Mouse (Mus musculus) heart, adult 2 months (tissue): ENCODE measurements at regions not wholly inside any gene's neighbourhood (a gene's known extent, or its start where the extent isn't known, plus 50 kb on each side); places are given as distances from the start of the nearest gene placed in this dataset.

Experiments
- DNase-seq, 2 experiments: peaks; one replicate each; pipeline ENCODE4 v3.0.0; 2021
- H3K27ac ChIP-seq: fragments of 200-600 bp; 2 replicates; pipeline ENCODE4 v1.8.1; 2022
- H3K27me3 ChIP-seq: fragments of 200-500 bp; 2 replicates; pipeline ENCODE4 v1.6.1; 2012; ENCODE audit warnings: mild to moderate bottlenecking, low read length, inconsistent platforms, mixed read lengths; ENCODE audit not compliant: control insufficient read depth, insufficient read depth
- H3K36me3 ChIP-seq: fragments of 200-500 bp; 2 replicates; pipeline ENCODE4 v1.6.1; 2012; ENCODE audit warnings: low read length, inconsistent platforms; ENCODE audit not compliant: control insufficient read depth, insufficient read depth
- H3K4me1 ChIP-seq: fragments of 200-500 bp; 2 replicates; pipeline ENCODE4 v1.6.1; 2011; ENCODE audit warnings: low read length; ENCODE audit not compliant: control insufficient read depth, insufficient read depth
- H3K4me3 ChIP-seq: fragments of 200-600 bp; 2 replicates; pipeline ENCODE4 v1.8.1; 2022
- H3K79me2 ChIP-seq: fragments of 200-500 bp; replicated peaks from 2 replicates; pipeline ENCODE4 v1.6.1; 2012; ENCODE audit warnings: mild to moderate bottlenecking, inconsistent platforms, low read length, moderate library complexity, mixed read lengths; ENCODE audit not compliant: control insufficient read depth, insufficient read depth
- H3K9ac ChIP-seq: fragments of 200-500 bp; 2 replicates; pipeline ENCODE4 v1.6.1; 2012; ENCODE audit warnings: low read depth, mild to moderate bottlenecking, control low read depth, inconsistent platforms, low read length, mixed read lengths
- CTCF ChIP-seq: fragments of 200-600 bp; IDR thresholded peaks from 2 replicates; pipeline ENCODE4 v1.8.1; 2022; ENCODE audit warnings: antibody characterized with exemption, mild to moderate bottlenecking, moderate library complexity
- EP300 ChIP-seq: fragments of 200-500 bp; IDR thresholded peaks from 2 replicates; pipeline ENCODE4 v1.6.1; 2011; ENCODE audit warnings: low read depth, low read length, control low read depth; ENCODE audit not compliant: insufficient read depth
- POLR2A ChIP-seq: fragments of 200-500 bp; IDR thresholded peaks from 2 replicates; pipeline ENCODE4 v1.6.1; 2011; ENCODE audit warnings: mild to moderate bottlenecking, low read depth, low read length, control low read depth; ENCODE audit not compliant: insufficient read depth
- WGBS: fragments of 180-500 bp; shearing (Covaris S2); methylation state at CpG from one replicate; pipeline ENCODE4 v1.1.7; 2018; 5-methylcytosine and 5-hydroxymethylcytosine counted together
- intact Hi-C: fragments of 180-260 bp; cut with DNase I; formaldehyde crosslinking; loops from one replicate; pipeline ENCODE4 v1.15.1; 2025

GRCm38 (mm10) chr8:112189698-112190097 is 174.9 kb upstream of the Gm6793 start:
- intact Hi-C loops = no loop called here
- no peaks in the 10 kb centered on the region for H3K4me1 ChIP-seq
- no peak overlapping the region for H3K27ac ChIP-seq
- no peaks in the 10 kb centered on the region for H3K79me2 ChIP-seq
- H3K36me3 ChIP-seq = no peaks in the 10 kb centered on the region
- no peaks in the 10 kb centered on the region for H3K27me3 ChIP-seq
- WGBS = 16% methylated on average over 2 of the region's 2 CpGs
- TF ChIP-seq CTCF (no peak), EP300 (no peak), POLR2A (no peak)
- H3K4me3 ChIP-seq = no peak overlapping the region
- H3K9ac ChIP-seq = no peak overlapping the region
- DNase-seq = no peak

GRCm38 (mm10) chr8:112170184-112170583 is 155.3 kb upstream of the Gm6793 start:
- 100% methylated on average over 1 of the region's 1 CpGs for WGBS
- H3K9ac ChIP-seq = no peak overlapping the region
- no peak overlapping the region for H3K27ac ChIP-seq

DNA sequence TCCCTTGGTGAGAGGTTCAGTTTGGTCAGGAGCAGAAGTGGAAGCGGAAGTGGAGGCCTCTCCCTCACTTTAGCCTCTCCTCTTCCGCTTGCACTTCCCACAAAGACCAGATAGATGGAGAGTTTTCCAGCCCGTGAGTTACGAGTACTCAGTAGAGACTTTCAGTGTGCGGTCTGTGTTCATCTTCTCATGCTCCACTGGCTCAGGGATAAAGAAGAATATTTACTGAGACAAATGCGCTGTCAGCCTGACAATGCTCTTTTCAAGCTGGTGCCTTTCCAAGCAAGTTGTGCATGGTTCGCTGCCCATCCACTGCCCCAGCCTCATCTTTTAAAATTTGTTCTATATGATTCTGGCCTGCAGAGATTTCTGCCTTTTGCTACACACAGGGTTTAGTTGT is 141.8 kb upstream of the Gm6793 start:
- H3K4me1 ChIP-seq = no peaks in the 10 kb centered on the region
- 82% methylated on average over 7 of the region's 7 CpGs for WGBS
- H3K36me3 ChIP-seq = no peaks in the 10 kb centered on the region
- TF ChIP-seq POLR2A (no peak), CTCF (no peak), EP300 (no peak)
- H3K4me3 ChIP-seq = no peak overlapping the region
- no peaks in the 10 kb centered on the region for H3K27me3 ChIP-seq
- no peak overlapping the region for H3K9ac ChIP-seq
- DNase-seq = no peak
- intact Hi-C loops = no loop called here
- H3K27ac ChIP-seq = no peak overlapping the region
- H3K79me2 ChIP-seq = no peaks in the 10 kb centered on the region

More at GRCm38 (mm10) chr8:112170184-112170583, 155.3 kb upstream of the Gm6793 start:
- no peak overlapping the region for H3K4me3 ChIP-seq
- TF ChIP-seq CTCF (peak; percentile 24; the same call in 1 of the 2 replicates), EP300 (no peak)
- no peaks in the 10 kb centered on the region for H3K27me3 ChIP-seq
- H3K36me3 ChIP-seq = no peaks in the 10 kb centered on the region
- intact Hi-C loops = no loop called here
- no peaks in the 10 kb centered on the region for H3K79me2 ChIP-seq
- H3K4me1 ChIP-seq = no peaks in the 10 kb centered on the region
- DNase-seq = no peak

- TF ChIP-seq POLR2A (no peak), CTCF (no peak), EP300 (no peak)
- Histone ChIP-seq H3K36me3 (no peaks in the 10 kb centered on the region), H3K4me3 (no peak overlapping the region), H3K79me2 (no peaks in the 10 kb centered on the region), H3K9ac (no peak overlapping the region), H3K4me1 (no peaks in the 10 kb centered on the region), H3K27me3 (no peaks in the 10 kb centered on the region), H3K27ac (no peak overlapping the region)
- 40% methylated on average over 5 of the region's 5 CpGs for WGBS
- DNase-seq = no peak
- intact Hi-C loops = no loop called here
These were observed 124.1 kb upstream of the Gm6793 start for GRCm38 (mm10) chr8:112138924-112139323.

GRCm38 (mm10) chr8:112130196-112130595 is 115.4 kb upstream of the Gm6793 start:
- TF ChIP-seq EP300 = no peak
- no peak overlapping the region for H3K27ac ChIP-seq
- H3K36me3 ChIP-seq = no peaks in the 10 kb centered on the region
- WGBS = 38% methylated on average over 2 of the region's 2 CpGs
- DNase-seq = no peak
- no peak overlapping the region for H3K4me3 ChIP-seq
- H3K4me1 ChIP-seq = no peaks in the 10 kb centered on the region
- H3K27me3 ChIP-seq = no peaks in the 10 kb centered on the region
- no peak overlapping the region for H3K9ac ChIP-seq
- no peaks in the 10 kb centered on the region for H3K79me2 ChIP-seq
- intact Hi-C loops = no loop called here

DNA sequence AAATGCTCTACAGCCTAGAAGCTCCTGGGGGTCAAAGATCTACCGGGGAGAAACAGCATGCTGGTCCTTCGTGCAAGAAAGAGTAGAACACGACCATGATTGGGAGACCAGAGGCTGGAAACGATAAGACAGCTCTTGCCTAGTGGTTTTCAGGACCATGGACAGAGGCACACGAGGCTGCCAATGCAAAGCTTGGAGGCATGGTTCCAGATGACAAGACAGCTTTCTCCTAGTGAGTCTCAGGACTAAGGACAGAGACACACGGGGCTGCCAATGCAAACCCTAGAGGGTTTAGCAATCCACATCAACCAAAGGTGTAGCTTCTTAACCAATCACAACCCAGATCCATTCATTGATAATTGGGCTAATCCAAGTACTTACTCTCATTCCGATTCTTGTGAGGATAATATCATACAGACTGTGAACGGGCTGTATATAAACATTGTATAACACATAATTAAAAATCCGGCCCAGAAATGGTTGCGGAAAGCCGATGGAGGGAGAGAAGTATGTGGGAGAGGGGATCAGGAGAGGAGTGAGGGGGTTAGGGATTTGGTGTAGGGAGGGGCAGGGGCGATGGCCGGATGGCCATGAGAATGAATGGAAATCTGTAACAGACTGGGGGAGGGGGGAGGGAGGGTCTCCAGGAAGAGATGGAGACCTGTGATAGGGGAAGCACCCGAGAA is 114.1 kb upstream of the Gm6793 start:
- TF ChIP-seq POLR2A (no peak), CTCF (no peak)
- DNase-seq = peak; percentile 20 to 22
- H3K4me3 ChIP-seq = no peak overlapping the region
- no peaks in the 10 kb centered on the region for H3K79me2 ChIP-seq
- H3K36me3 ChIP-seq = no peaks in the 10 kb centered on the region
- 48% methylated on average over 14 of the region's 14 CpGs for WGBS
- no peak overlapping the region for H3K27ac ChIP-seq
- H3K27me3 ChIP-seq = no peaks in the 10 kb centered on the region
- H3K9ac ChIP-seq = no peak overlapping the region
- intact Hi-C loops = no loop called here
- H3K4me1 ChIP-seq = no peaks in the 10 kb centered on the region
